Mouse (Mus musculus): Measurements from ENCODE around the gene Anln.
"Not testable (repeated sequence)": the region's sequence is repeated elsewhere in the genome, so short reads cannot be mapped to it uniquely, and the experiment has no call there.

Anln gene

DNA sequence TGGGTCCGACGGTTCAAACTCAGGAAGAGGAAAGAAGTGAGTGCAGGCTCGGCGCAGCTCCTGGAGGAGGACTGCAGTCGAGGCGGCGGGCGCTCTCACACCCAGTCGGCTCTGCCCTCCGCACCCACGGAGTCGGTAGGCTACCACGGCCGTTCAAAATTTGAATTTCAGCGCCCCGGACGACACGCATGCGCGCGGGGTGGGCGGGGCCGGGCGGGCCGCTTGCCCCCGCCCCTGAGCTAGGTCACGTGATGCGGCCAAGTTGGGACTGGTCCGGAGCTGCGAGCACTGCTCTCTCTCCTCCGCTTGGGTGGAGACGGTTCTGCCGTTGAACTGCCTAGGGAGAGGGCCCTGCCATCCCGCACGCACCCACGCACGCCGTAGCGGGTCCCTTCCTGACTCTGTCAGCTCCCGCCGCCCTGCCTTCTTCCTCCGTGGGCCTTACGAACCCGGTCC, at the start of gene Anln:
TSS of gene Anln (minus strand) at position 168 of the 456 bp plus-strand sequence.
- DNase-seq = peak; percentile 88

- no peak for DNase-seq
Measured at GRCm38 (mm10) chr9:22434101-22434500, 45.1 kb upstream of the Anln start.

GRCm38 (mm10) chr9:22433221-22433620, 44.2 kb upstream of the Anln start:
- DNase-seq = no peak

- no peak for DNase-seq
Measured at GRCm38 (mm10) chr9:22430315-22430840, 41.4 kb upstream of the Anln start.

DNA sequence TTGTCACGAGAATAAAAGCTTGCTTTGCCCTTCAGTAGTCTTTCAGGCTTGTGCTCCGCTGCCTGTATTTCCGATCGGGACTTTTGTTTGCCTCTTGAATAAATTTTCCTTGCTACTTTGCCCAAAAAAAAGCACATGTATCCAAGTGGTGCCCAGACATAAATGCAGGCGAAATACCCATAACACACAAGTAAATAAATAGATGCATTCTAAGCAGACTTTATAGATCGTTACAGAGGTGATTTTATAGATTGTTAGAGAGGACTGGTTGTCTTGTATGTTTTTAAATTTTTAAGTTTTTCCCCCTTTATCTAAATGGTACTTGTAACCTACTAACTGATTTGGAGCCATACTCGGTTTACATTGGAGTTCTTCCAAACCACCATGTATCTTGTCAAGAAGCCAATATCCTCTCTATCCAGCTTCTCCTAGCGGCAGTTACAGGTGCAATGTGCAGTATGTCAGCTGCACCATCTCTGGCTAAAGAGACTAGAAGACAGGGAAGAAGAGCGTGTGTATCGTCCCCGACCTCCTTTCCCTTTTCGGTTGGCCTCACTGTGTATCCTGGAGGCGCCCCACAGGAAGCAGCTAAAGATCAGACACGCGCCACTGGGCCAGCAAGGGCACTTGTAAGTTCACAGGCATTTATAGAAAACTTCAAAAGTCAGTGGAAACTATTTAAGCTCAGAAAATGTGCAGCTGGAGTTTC, 40.7 kb upstream of the Anln start:
- DNase-seq = peak; percentile 20

- no peak for DNase-seq
Measured at GRCm38 (mm10) chr9:22428666-22429410, 39.9 kb upstream of the Anln start.

GRCm38 (mm10) chr9:22428028-22428665, 39.2 kb upstream of the Anln start:
- DNase-seq = no peak

- DNase-seq = no peak
Measured at GRCm38 (mm10) chr9:22424719-22425118, 35.7 kb upstream of the Anln start.

GRCm38 (mm10) chr9:22424196-22424595, 35.2 kb upstream of the Anln start:
- no peak for DNase-seq

DNA sequence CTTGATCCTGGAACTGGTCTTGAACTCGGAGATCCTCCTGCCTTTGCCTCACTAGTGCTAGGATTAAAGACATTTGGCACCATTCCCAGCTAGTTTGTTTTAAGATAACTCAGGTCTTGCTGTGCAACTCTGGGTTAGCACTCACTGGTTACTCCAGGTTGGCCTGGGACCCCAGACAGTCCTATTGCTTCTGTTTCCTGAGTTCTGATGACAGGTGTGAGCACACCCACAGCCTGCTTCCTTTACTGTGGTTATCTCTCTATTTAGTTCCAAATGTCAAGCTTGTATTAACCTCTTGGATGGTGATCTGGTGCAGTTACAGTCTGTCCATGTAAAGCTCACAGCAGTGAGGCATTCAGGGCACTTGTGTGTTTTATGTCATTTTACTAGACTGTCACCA, 34.5 kb upstream of the Anln start:
- DNase-seq = no peak

DNA sequence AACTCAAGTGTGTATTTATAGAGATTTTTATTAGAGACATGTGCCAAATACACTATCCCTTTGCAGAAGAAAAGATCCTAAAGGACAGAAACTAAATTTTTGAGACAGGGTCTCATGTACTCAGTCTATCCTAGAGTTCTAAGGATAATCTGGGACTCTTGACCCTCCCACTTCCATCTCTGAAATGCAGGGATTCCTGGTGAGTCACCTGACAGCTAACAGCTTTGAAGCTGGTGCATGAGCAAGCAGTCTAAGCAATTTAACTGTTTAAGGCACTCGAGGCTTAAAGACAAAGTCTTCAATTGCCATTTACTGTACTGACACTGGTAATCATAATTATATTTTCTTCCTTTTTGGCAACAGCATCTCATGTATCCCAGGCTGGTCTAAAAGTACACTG, 33.6 kb upstream of the Anln start:
- DNase-seq = no peak

DNA sequence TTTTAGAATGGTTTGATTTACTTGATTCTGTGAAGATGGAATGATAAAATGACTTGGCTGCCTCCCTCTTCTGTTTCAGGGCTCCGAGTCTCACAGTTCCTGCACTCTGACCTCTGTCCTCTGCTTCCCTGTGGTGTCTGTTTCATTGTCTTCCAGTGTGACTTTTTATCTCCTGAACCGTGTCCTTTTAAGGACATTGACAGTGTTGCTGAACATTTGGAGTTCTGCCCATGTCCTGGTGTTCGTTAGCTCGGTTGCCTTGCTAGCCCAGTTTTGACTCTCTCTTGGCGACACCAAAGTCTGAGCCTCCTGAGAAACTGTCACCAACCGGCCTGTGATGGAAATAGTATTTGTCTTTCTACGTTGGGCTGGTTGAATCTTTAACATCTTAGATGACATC, 31.5 kb upstream of the Anln start:
- peak; percentile 34 for DNase-seq

- DNase-seq = no peak
Measured at GRCm38 (mm10) chr9:22419877-22420276, 30.9 kb upstream of the Anln start.

- DNase-seq = peak; percentile 29
Measured at GRCm38 (mm10) chr9:22417547-22417946, 28.6 kb upstream of the Anln start.

GRCm38 (mm10) chr9:22416187-22416586, 27.2 kb upstream of the Anln start:
- DNase-seq = no peak

- peak; percentile 97 for DNase-seq
Measured at GRCm38 (mm10) chr9:22411002-22411857, 22.2 kb upstream of the Anln start, which contains the start of gene 9530077C05Rik. Gene 9530077C05Rik (plus strand): TSS chr9:22411513.

- no peak for DNase-seq
Measured at GRCm38 (mm10) chr9:22409501-22409900, 20.5 kb upstream of the Anln start.

- peak; percentile 45 for DNase-seq
Measured at GRCm38 (mm10) chr9:22408344-22408743, 19.4 kb upstream of the Anln start.

GRCm38 (mm10) chr9:22407633-22408032, 18.6 kb upstream of the Anln start:
- not testable (repeated sequence) for DNase-seq

GRCm38 (mm10) chr9:22405414-22405813, 16.4 kb upstream of the Anln start:
- DNase-seq = no peak

GRCm38 (mm10) chr9:22403501-22403900, 14.5 kb upstream of the Anln start:
- not testable (repeated sequence) for DNase-seq

DNA sequence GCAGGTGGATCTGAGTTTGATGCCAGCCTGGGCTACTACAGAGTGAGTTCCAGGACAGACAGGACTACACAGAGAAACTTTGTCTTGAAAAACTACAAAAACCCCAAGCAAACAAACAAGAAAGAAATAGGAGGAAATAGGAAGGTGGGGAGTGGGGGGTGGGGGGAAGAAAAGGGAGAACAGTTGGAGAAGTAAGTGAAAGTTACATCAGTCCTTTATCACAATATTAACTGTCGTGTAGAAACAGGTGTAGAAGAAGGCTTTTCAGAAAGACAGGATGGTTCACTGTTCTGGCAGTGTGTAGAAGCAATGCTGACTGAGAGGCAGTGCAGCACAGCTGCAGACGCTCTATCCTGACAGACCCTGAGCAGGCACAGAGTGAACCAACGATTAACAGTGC, 14.0 kb upstream of the Anln start:
- no peak for DNase-seq
